Mouse (Mus musculus) stomach, embryonic 15.5 days (tissue): ENCODE data around the gene Dhx37. TPM values are rescaled to one million over a fixed set of nuclear protein-coding genes. Genes with fewer than 3 reads are reported as not detected.

ENCODE experiments used
- ATAC-seq: fragments of 200-750 bp; cut with Nextera tagmentation; 2 replicates; pipeline ENCODE4 v1.8.0; 2017; ENCODE audit warnings: low read depth, moderate number of reproducible peaks, moderate TSS enrichment; ENCODE audit not compliant: insufficient read depth, low FRiP score
- H3K27ac ChIP-seq: fragments of 300-500 bp; sonication (generic); 2 replicates; pipeline ENCODE4 v1.5.1; 2015; ENCODE audit warnings: mild to moderate bottlenecking, inconsistent platforms
- H3K27me3 ChIP-seq: fragments of 300-500 bp; sonication (generic); replicated peaks from 2 replicates; pipeline ENCODE4 v1.6.1; 2015; ENCODE audit warnings: inconsistent platforms
- H3K36me3 ChIP-seq: fragments of 300-500 bp; sonication (generic); 2 replicates; pipeline ENCODE4 v1.6.1; 2015; ENCODE audit warnings: inconsistent platforms
- H3K4me1 ChIP-seq: fragments of 300-500 bp; sonication (generic); 2 replicates; pipeline ENCODE4 v1.6.1; 2015; ENCODE audit warnings: inconsistent platforms
- H3K4me2 ChIP-seq: fragments of 300-500 bp; sonication (generic); 2 replicates; pipeline ENCODE4 v1.6.1; 2015; ENCODE audit warnings: mild to moderate bottlenecking, inconsistent platforms
- H3K4me3 ChIP-seq: fragments of 300-500 bp; sonication (generic); replicated peaks from 2 replicates; pipeline ENCODE4 v1.5.1; 2015; ENCODE audit warnings: inconsistent platforms
- H3K9ac ChIP-seq: fragments of 300-500 bp; sonication (generic); 2 replicates; pipeline ENCODE4 v1.6.1; 2015; ENCODE audit warnings: inconsistent platforms
- H3K9me3 ChIP-seq: fragments of 300-500 bp; sonication (generic); 2 replicates; pipeline ENCODE4 v1.6.1; 2016; ENCODE audit warnings: inconsistent platforms
- WGBS: fragments of 180-500 bp; shearing (Covaris S2); methylation state at CpG from one replicate; pipeline ENCODE4 v1.1.7; 2015; 5-methylcytosine and 5-hydroxymethylcytosine counted together
- polyA plus RNA-seq: library from polyadenylated mRNA; unstranded; fragments of >200 nt; fragmentation: Nextera tagmentation; extraction: Ambion mirVana; gene quantifications from 2 replicates; pipeline ENCODE4 v1.2.1, GENCODE M21; 2015

The Dhx37 gene
- polyA plus RNA-seq, result 10.8 and 11.5 TPM in 2 replicates

GRCm38 (mm10) chr5:125433793-125434337 lies at the start of gene Dhx37:
TSS of gene Dhx37 (minus strand) at chr5:125434121.
- Histone ChIP-seq H3K4me1 (peaks cover 10% of the 10 kb centered on the region), H3K9me3 (no peaks in the 10 kb centered on the region), H3K4me3 (peak within 1 kb of the TSS; percentile 81), H3K9ac (peak within 1 kb of the TSS; percentile 63), H3K27me3 (no peaks in the 10 kb centered on the region), H3K36me3 (peaks cover 20% of the 10 kb centered on the region), H3K4me2 (peak within 1 kb of the TSS; percentile 88), H3K27ac (peak within 1 kb of the TSS; percentile 12; the same call in 1 of the 2 replicates)
- ATAC-seq, result peak; percentile 98
- under 1% methylated on average over 46 of the region's 46 CpGs for WGBS

- no peak overlapping the region for H3K4me2 ChIP-seq
- H3K27me3 ChIP-seq, result no peaks in the 10 kb centered on the region
- peaks cover 23% of the 10 kb centered on the region; the same call in 1 of the 2 replicates for H3K36me3 ChIP-seq
- no peak for ATAC-seq
- H3K27ac ChIP-seq, result no peak overlapping the region
- no peak overlapping the region for H3K9ac ChIP-seq
- H3K4me1 ChIP-seq, result peaks cover 18% of the 10 kb centered on the region
- no peaks in the 10 kb centered on the region for H3K9me3 ChIP-seq
- H3K4me3 ChIP-seq, result no peak overlapping the region
- WGBS, result 88% methylated on average over 7 of the region's 7 CpGs
Observed at GRCm38 (mm10) chr5:125482474-125482873, 48.6 kb upstream of the Dhx37 start.

- H3K36me3 ChIP-seq, result 0 out of 2 replicates have a peak, but pooled peaks cover 20% of the 10 kb centered on the region
- WGBS, result 74% methylated on average over 11 of the region's 11 CpGs
- H3K9me3 ChIP-seq, result no peaks in the 10 kb centered on the region
- H3K9ac ChIP-seq, result no peak overlapping the region
- no peak overlapping the region for H3K4me3 ChIP-seq
- no peaks in the 10 kb centered on the region for H3K27me3 ChIP-seq
- H3K27ac ChIP-seq, result peak overlapping the region; percentile 21; the same call in 1 of the 2 replicates
- H3K4me2 ChIP-seq, result 0 out of 2 replicates have a peak overlapping the region, but pooled peaks have one; percentile 3
- H3K4me1 ChIP-seq, result peaks cover 26% of the 10 kb centered on the region
- ATAC-seq, result no peak
Observed at GRCm38 (mm10) chr5:125480434-125481231, 46.7 kb upstream of the Dhx37 start.

GRCm38 (mm10) chr5:125479376-125479775 lies 45.5 kb upstream of the Dhx37 start:
- H3K9ac ChIP-seq, result no peak overlapping the region
- H3K27ac ChIP-seq, result no peak overlapping the region
- H3K4me1 ChIP-seq, result peaks cover 26% of the 10 kb centered on the region
- H3K4me2 ChIP-seq, result no peak overlapping the region
- no peaks in the 10 kb centered on the region for H3K9me3 ChIP-seq
- H3K36me3 ChIP-seq, result 0 out of 2 replicates have a peak, but pooled peaks cover 11% of the 10 kb centered on the region
- no peak overlapping the region for H3K4me3 ChIP-seq
- H3K27me3 ChIP-seq, result no peaks in the 10 kb centered on the region
- no peak for ATAC-seq
- 81% methylated on average over 3 of the region's 3 CpGs for WGBS

- H3K9ac ChIP-seq, result no peak overlapping the region
- 0 out of 2 replicates have a peak, but pooled peaks cover 5% of the 10 kb centered on the region for H3K36me3 ChIP-seq
- H3K4me2 ChIP-seq, result peak overlapping the region; percentile 72; the same call in 1 of the 2 replicates
- 83% methylated on average over 7 of the region's 7 CpGs for WGBS
- ATAC-seq, result no peak
- no peaks in the 10 kb centered on the region for H3K27me3 ChIP-seq
- H3K27ac ChIP-seq, result no peak overlapping the region
- H3K9me3 ChIP-seq, result no peaks in the 10 kb centered on the region
- peaks cover 26% of the 10 kb centered on the region for H3K4me1 ChIP-seq
- H3K4me3 ChIP-seq, result no peak overlapping the region; the same call in 1 of the 2 replicates
Observed at GRCm38 (mm10) chr5:125478037-125478436, 44.1 kb upstream of the Dhx37 start.

GRCm38 (mm10) chr5:125477533-125477932 lies 43.6 kb upstream of the Dhx37 start:
- H3K27me3 ChIP-seq, result no peaks in the 10 kb centered on the region
- H3K4me3 ChIP-seq, result peak overlapping the region; percentile 70
- H3K9ac ChIP-seq, result no peak overlapping the region
- no peak for ATAC-seq
- peak overlapping the region; percentile 72 for H3K4me2 ChIP-seq
- peaks cover 26% of the 10 kb centered on the region for H3K4me1 ChIP-seq
- no peaks in the 10 kb centered on the region for H3K9me3 ChIP-seq
- no peaks in the 10 kb centered on the region for H3K36me3 ChIP-seq
- WGBS, result 62% methylated on average over 7 of the region's 7 CpGs
- H3K27ac ChIP-seq, result no peak overlapping the region

GRCm38 (mm10) chr5:125476799-125477198 lies 42.9 kb upstream of the Dhx37 start:
- H3K4me3 ChIP-seq, result peak overlapping the region; percentile 70
- no peaks in the 10 kb centered on the region for H3K27me3 ChIP-seq
- no peaks in the 10 kb centered on the region for H3K36me3 ChIP-seq
- peak overlapping the region; percentile 72 for H3K4me2 ChIP-seq
- no peak for ATAC-seq
- 0 out of 2 replicates have a peak overlapping the region, but pooled peaks have one; percentile 82 for H3K27ac ChIP-seq
- H3K9ac ChIP-seq, result peak overlapping the region; percentile 63; the same call in 1 of the 2 replicates
- H3K4me1 ChIP-seq, result peaks cover 26% of the 10 kb centered on the region
- no peaks in the 10 kb centered on the region for H3K9me3 ChIP-seq
- 45% methylated on average over 7 of the region's 7 CpGs for WGBS

GRCm38 (mm10) chr5:125476286-125476625 lies 42.3 kb upstream of the Dhx37 start:
- Histone ChIP-seq H3K4me3 (peak overlapping the region; percentile 70), H3K9me3 (no peaks in the 10 kb centered on the region), H3K27me3 (no peaks in the 10 kb centered on the region), H3K36me3 (no peaks in the 10 kb centered on the region), H3K9ac (peak overlapping the region; percentile 63), H3K4me1 (peaks cover 26% of the 10 kb centered on the region), H3K27ac (peak overlapping the region; percentile 82; the same call in 1 of the 2 replicates), H3K4me2 (peak overlapping the region; percentile 72)
- 9% methylated on average over 5 of the region's 5 CpGs for WGBS
- peak; percentile 9; the same call in 1 of the 2 replicates for ATAC-seq

GRCm38 (mm10) chr5:125475601-125476285 lies 41.8 kb upstream of the Dhx37 start, which contains the start of gene Aacs:
TSS of gene Aacs (plus strand) at chr5:125475814.
- Histone ChIP-seq H3K27me3 (no peaks in the 10 kb centered on the region), H3K4me2 (peak within 1 kb of the TSS; percentile 72), H3K4me3 (peak within 1 kb of the TSS; percentile 70), H3K4me1 (peaks cover 24% of the 10 kb centered on the region), H3K9ac (peak within 1 kb of the TSS; percentile 63), H3K27ac (peak within 1 kb of the TSS; percentile 82), H3K36me3 (no peaks in the 10 kb centered on the region), H3K9me3 (no peaks in the 10 kb centered on the region)
- whole genome bisulfite sequencing, result under 1% methylated on average over 60 of the region's 60 CpGs
- ATAC-seq, result peak; percentile 91

- Histone ChIP-seq H3K27ac (peak overlapping the region; percentile 33; the same call in 1 of the 2 replicates), H3K4me3 (peak overlapping the region; percentile 70), H3K36me3 (no peaks in the 10 kb centered on the region), H3K4me2 (peak overlapping the region; percentile 72), H3K9me3 (no peaks in the 10 kb centered on the region), H3K9ac (peak overlapping the region; percentile 30; the same call in 1 of the 2 replicates), H3K4me1 (peaks cover 17% of the 10 kb centered on the region), H3K27me3 (no peaks in the 10 kb centered on the region)
- ATAC-seq, result no peak
- 58% methylated on average over 12 of the region's 12 CpGs for WGBS
Observed at GRCm38 (mm10) chr5:125475030-125475429, 41.1 kb upstream of the Dhx37 start.

- H3K4me2 ChIP-seq, result no peak overlapping the region
- no peaks in the 10 kb centered on the region for H3K9me3 ChIP-seq
- no peak overlapping the region for H3K4me3 ChIP-seq
- no peaks in the 10 kb centered on the region for H3K27me3 ChIP-seq
- H3K36me3 ChIP-seq, result no peaks in the 10 kb centered on the region
- H3K4me1 ChIP-seq, result peaks cover 12% of the 10 kb centered on the region
- no peak for ATAC-seq
- no peak overlapping the region for H3K27ac ChIP-seq
- H3K9ac ChIP-seq, result no peak overlapping the region
- WGBS, result 68% methylated on average over 9 of the region's 9 CpGs
Observed at GRCm38 (mm10) chr5:125472796-125473475, 39.0 kb upstream of the Dhx37 start.
